Mouse (Mus musculus) spleen, adult 2 months (tissue): ENCODE measurements around the gene Gm9964.

Experiments
- CTCF ChIP-seq: fragments of 200-500 bp; IDR thresholded peaks from 2 replicates; pipeline ENCODE4 v1.5.1; 2011; ENCODE audit warnings: mild to moderate bottlenecking, inconsistent platforms; ENCODE audit not compliant: insufficient read depth, insufficient read length, insufficient replicate concordance; ENCODE audit errors: extremely low read depth
- POLR2A ChIP-seq: fragments of 200-500 bp; IDR thresholded peaks from 2 replicates; pipeline ENCODE4 v1.6.1; 2011; ENCODE audit warnings: low read depth, low read length, inconsistent platforms

DNA sequence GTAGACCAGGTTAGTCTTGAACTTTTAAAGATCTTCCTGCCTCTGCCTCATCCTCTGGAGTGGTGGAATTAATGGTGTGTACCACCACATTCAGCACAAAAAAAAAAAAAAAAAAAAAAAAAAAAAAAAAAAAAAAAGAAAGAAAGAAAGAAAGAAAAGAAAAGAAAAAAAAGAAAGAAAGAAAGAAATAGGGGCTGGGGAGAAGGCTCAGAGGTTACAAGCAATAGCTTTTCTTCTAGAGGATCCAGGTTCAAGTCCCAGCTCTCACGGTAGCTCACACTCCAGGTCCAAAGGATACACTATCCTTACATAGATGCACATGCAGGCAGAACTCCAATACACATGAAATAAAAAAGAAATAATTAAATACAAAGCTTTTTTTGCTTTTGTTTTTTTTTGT, 32.9 kb upstream of the Gm9964 start:
- TF ChIP-seq CTCF (no peak), POLR2A (no peak)
